Mouse (Mus musculus): ENCODE measurements around the gene Itgax.

DNA sequence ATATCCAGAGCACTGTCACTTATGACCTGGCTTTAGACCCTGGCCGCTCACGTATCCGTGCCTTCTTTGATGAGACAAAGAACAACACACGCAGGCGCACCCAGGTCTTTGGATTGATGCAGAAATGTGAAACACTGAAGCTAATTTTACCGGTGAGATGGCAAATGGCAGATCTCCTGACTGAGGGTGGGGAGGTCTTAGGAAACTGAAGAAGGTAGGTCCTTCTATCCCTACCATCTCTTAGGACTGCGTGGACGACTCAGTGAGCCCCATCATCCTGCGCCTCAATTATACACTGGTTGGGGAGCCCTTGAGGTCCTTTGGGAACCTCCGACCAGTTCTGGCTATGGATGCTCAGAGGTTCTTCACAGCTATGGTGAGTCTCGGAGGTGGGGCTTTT lies 17.2 kb upstream of the Itgax start:
- TF ChIP-seq CTCF (IDR thresholded peaks at IDR 0.05; ENCODE audit: control insufficient read depth, insufficient read depth, insufficient replicate concordance, low read depth, low read length) (no peak), POLR2A (IDR thresholded peaks at IDR 0.05; ENCODE audit: control insufficient read depth, low read depth, low read length) (no peak)
